Mouse (Mus musculus): ENCODE measurements around the gene Ccdc158.
A peak's percentile ranks its signal among the peaks of the same experiment; 100 is the strongest.

The Ccdc158 gene

GRCm38 (mm10) chr5:92684715-92685460 is 9.8 kb upstream of the Ccdc158 start:
- DNase-seq (ENCODE audit: low spot score) = no peak

- no peak for DNase-seq (ENCODE audit: low spot score)
Observed at GRCm38 (mm10) chr5:92683871-92684475, 8.9 kb upstream of the Ccdc158 start.

GRCm38 (mm10) chr5:92683351-92683807 is 8.3 kb upstream of the Ccdc158 start, which contains the start of gene Shroom3:
Gene Shroom3, plus strand, starts transcription at chr5:92683435.
- DNase-seq (ENCODE audit: low spot score) = peak; percentile 12

GRCm38 (mm10) chr5:92682621-92683348 is 7.7 kb upstream of the Ccdc158 start:
- no peak for DNase-seq (ENCODE audit: low spot score)

- no peak for DNase-seq (ENCODE audit: low spot score)
Observed at GRCm38 (mm10) chr5:92681861-92682260, 6.8 kb upstream of the Ccdc158 start.

GRCm38 (mm10) chr5:92679441-92679840 is 4.4 kb upstream of the Ccdc158 start:
- DNase-seq (ENCODE audit: low spot score) = no peak

GRCm38 (mm10) chr5:92675574-92675920 is 476 bp upstream of the Ccdc158 start:
- DNase-seq (ENCODE audit: low spot score) = no peak

- DNase-seq (ENCODE audit: low spot score) = no peak
Observed at GRCm38 (mm10) chr5:92666860-92667259, 8.2 kb downstream of the Ccdc158 start.

- DNase-seq (ENCODE audit: low spot score) = no peak
Observed at GRCm38 (mm10) chr5:92664321-92664720, 10.8 kb downstream of the Ccdc158 start.

GRCm38 (mm10) chr5:92656256-92656655 is 18.8 kb downstream of the Ccdc158 start:
- DNase-seq (ENCODE audit: low spot score) = peak; percentile 19

- no peak for DNase-seq (ENCODE audit: low spot score)
Observed at GRCm38 (mm10) chr5:92640861-92641260, 34.2 kb downstream of the Ccdc158 start.

GRCm38 (mm10) chr5:92635891-92636290 is 39.2 kb downstream of the Ccdc158 start:
- no peak for DNase-seq (ENCODE audit: low spot score)

- DNase-seq (ENCODE audit: low spot score) = no peak
Observed at GRCm38 (mm10) chr5:92634916-92635315, 40.2 kb downstream of the Ccdc158 start.

- no peak for DNase-seq (ENCODE audit: low spot score)
Observed at GRCm38 (mm10) chr5:92633526-92633925, 41.5 kb downstream of the Ccdc158 start.

GRCm38 (mm10) chr5:92627896-92628295 is 47.2 kb downstream of the Ccdc158 start:
- DNase-seq (ENCODE audit: low spot score) = no peak

GRCm38 (mm10) chr5:92621883-92622282 is 53.2 kb downstream of the Ccdc158 start:
- DNase-seq (ENCODE audit: low spot score) = no peak

- no peak for DNase-seq (ENCODE audit: low spot score)
Observed at GRCm38 (mm10) chr5:92612756-92613155, 62.3 kb downstream of the Ccdc158 start.

GRCm38 (mm10) chr5:92607492-92608229 is 67.4 kb downstream of the Ccdc158 start:
- DNase-seq (ENCODE audit: low spot score) = no peak

GRCm38 (mm10) chr5:92604452-92605247 is 70.4 kb downstream of the Ccdc158 start:
- no peak for DNase-seq (ENCODE audit: low spot score)

GRCm38 (mm10) chr5:92602691-92603690 is 72.1 kb downstream of the Ccdc158 start, which contains the start of gene Stbd1:
Gene Stbd1, plus strand, starts transcription at chr5:92603041.
- DNase-seq (ENCODE audit: low spot score) = peak; percentile 59

Measured in testis, postnatal 14 days (tissue).